Mouse (Mus musculus) CH12.LX (cell line): ENCODE measurements at regions not wholly inside any gene's neighbourhood (a gene's known extent, or its start where the extent isn't known, plus 50 kb on each side); places are given as distances from the start of the nearest gene placed in this dataset.

Experiments
- DNase-seq: peaks from one replicate; pipeline ENCODE4 v3.0.0-alpha.2; 2013; ENCODE audit errors: extremely low read depth
- H3K27ac ChIP-seq: 2 replicates; pipeline ENCODE4 v1.5.1; 2012; ENCODE audit warnings: low read depth, mild to moderate bottlenecking, control low read depth, moderate library complexity; ENCODE audit not compliant: insufficient read depth
- H3K27me3 ChIP-seq: replicated peaks from 2 replicates; pipeline ENCODE3; 2012; ENCODE audit warnings: inconsistent platforms
- H3K36me3 ChIP-seq, 2 experiments: replicated peaks in 1 of 2; 2 replicates each; pipeline versions ENCODE3 to v1.6.1; 2012; ENCODE audit warnings: inconsistent platforms in 1 of 2, low read length in 1 of 2, mild to moderate bottlenecking in 1 of 2, mixed read lengths in 1 of 2, moderate library complexity in 1 of 2; ENCODE audit not compliant: control insufficient read depth in 1 of 2, insufficient read depth in 1 of 2
- H3K4me1 ChIP-seq, 2 experiments: 2 replicates each; pipeline ENCODE4 v1.6.1; 2012; ENCODE audit warnings: inconsistent platforms in 1 of 2, moderate library complexity in 1 of 2; ENCODE audit not compliant: insufficient read depth in 2 of 2, control insufficient read depth in 1 of 2
- H3K4me2 ChIP-seq: 2 replicates; pipeline ENCODE4 v1.6.1; 2012; ENCODE audit warnings: low read depth, mild to moderate bottlenecking, control low read depth; ENCODE audit not compliant: poor library complexity, insufficient read depth, severe bottlenecking
- H3K4me3 ChIP-seq, 3 experiments: fragments of 150-350 bp in 1 of 3; sonication (generic) in 1 of 3; replicated peaks in 1 of 3; 2 replicates each; pipeline versions ENCODE3 to v1.5.1; 2011 to 2012; ENCODE audit warnings: low read depth in 2 of 3, low read length in 2 of 3, mild to moderate bottlenecking in 2 of 3, moderate library complexity in 2 of 3, control low read depth in 1 of 3, improper control_type of control experiment in 1 of 3, inconsistent platforms in 1 of 3, mixed read lengths in 1 of 3; ENCODE audit not compliant: poor library complexity in 1 of 3
- H3K79me2 ChIP-seq: replicated peaks from 2 replicates; pipeline ENCODE4 v1.6.1; 2012; ENCODE audit warnings: mild to moderate bottlenecking, moderate library complexity; ENCODE audit not compliant: control insufficient read depth, poor library complexity, insufficient read depth, severe bottlenecking; ENCODE audit errors: extremely low read depth
- H3K9ac ChIP-seq: 2 replicates; pipeline ENCODE4 v1.6.1; 2012; ENCODE audit warnings: low read depth, mild to moderate bottlenecking, control low read depth, moderate library complexity; ENCODE audit not compliant: insufficient read depth
- H3K9me3 ChIP-seq: replicated peaks from 2 replicates; pipeline ENCODE3; 2012; ENCODE audit warnings: low read length, inconsistent platforms, mixed read lengths
- BHLHE40 ChIP-seq: IDR thresholded peaks from 2 replicates; pipeline ENCODE4 v1.6.1; 2011; ENCODE audit warnings: mild to moderate bottlenecking, low read depth, low read length, improper control_type of control experiment
- CHD1 ChIP-seq: IDR thresholded peaks from 2 replicates; pipeline ENCODE4 v1.6.1; 2012; ENCODE audit warnings: low read depth, low read length, improper control_type of control experiment, inconsistent platforms
- CTCF ChIP-seq, 2 experiments: IDR thresholded peaks in 1 of 2; conservative IDR thresholded peaks in 1 of 2; 2 replicates each; pipeline ENCODE4 v1.5.1; 2011 to 2012; ENCODE audit warnings: low read depth in 2 of 2, low read length in 2 of 2, improper control_type of control experiment in 1 of 2, inconsistent platforms in 1 of 2, mild to moderate bottlenecking in 1 of 2, moderate library complexity in 1 of 2
- ELF1 ChIP-seq: IDR thresholded peaks from 2 replicates; pipeline ENCODE4 v1.6.1; 2014; ENCODE audit warnings: low read depth, mild to moderate bottlenecking, inconsistent platforms, low read length, improper control_type of control experiment
- EP300 ChIP-seq: IDR thresholded peaks from 2 replicates; pipeline ENCODE4 v1.6.1; 2011; ENCODE audit warnings: low read length, improper control_type of control experiment
- ETS1 ChIP-seq: conservative IDR thresholded peaks from 2 replicates; pipeline ENCODE4 v1.6.1; 2012; ENCODE audit warnings: low read depth, mild to moderate bottlenecking, inconsistent platforms, low read length, improper control_type of control experiment, moderate library complexity
- GABPA ChIP-seq: IDR thresholded peaks from 2 replicates; pipeline ENCODE4 v1.6.1; 2012; ENCODE audit warnings: low read depth, low read length, improper control_type of control experiment, inconsistent platforms; ENCODE audit not compliant: insufficient replicate concordance
- JUN ChIP-seq: IDR thresholded peaks from 2 replicates; pipeline ENCODE4 v1.6.1; 2011; ENCODE audit warnings: low read depth, mild to moderate bottlenecking, low read length, improper control_type of control experiment, moderate library complexity; ENCODE audit not compliant: insufficient read depth
- JUND ChIP-seq: conservative IDR thresholded peaks from 2 replicates; pipeline ENCODE4 v1.6.1; 2011; ENCODE audit warnings: low read depth, low read length, improper control_type of control experiment
- KAT2A ChIP-seq: IDR thresholded peaks from 2 replicates; pipeline ENCODE4 v1.6.1; 2012; ENCODE audit warnings: low read length, improper control_type of control experiment, inconsistent platforms; ENCODE audit not compliant: insufficient replicate concordance
- MAFK ChIP-seq: IDR thresholded peaks from 2 replicates; pipeline ENCODE4 v1.6.1; 2011; ENCODE audit warnings: low read length, improper control_type of control experiment; ENCODE audit not compliant: insufficient replicate concordance
- MXI1 ChIP-seq: IDR thresholded peaks from 2 replicates; pipeline ENCODE4 v1.6.1; 2011; ENCODE audit warnings: mild to moderate bottlenecking, low read depth, low read length, improper control_type of control experiment
- NELFE ChIP-seq: IDR thresholded peaks from 2 replicates; pipeline ENCODE4 v1.6.1; 2011; ENCODE audit warnings: low read depth, low read length, improper control_type of control experiment
- POLR2A ChIP-seq: IDR thresholded peaks from 2 replicates; pipeline ENCODE4 v1.6.1; 2011; ENCODE audit warnings: low read depth, mild to moderate bottlenecking, improper control_type of control experiment, low read length
- RAD21 ChIP-seq: IDR thresholded peaks from 2 replicates; pipeline ENCODE4 v1.6.1; 2011; ENCODE audit warnings: low read depth, mild to moderate bottlenecking, low read length, improper control_type of control experiment, moderate library complexity
- RCOR1 ChIP-seq: conservative IDR thresholded peaks from 2 replicates; pipeline ENCODE4 v1.6.1; 2012; ENCODE audit warnings: low read depth, mild to moderate bottlenecking, inconsistent platforms, low read length, improper control_type of control experiment
- SMC3 ChIP-seq: IDR thresholded peaks from 2 replicates; pipeline ENCODE4 v1.6.1; 2011; ENCODE audit warnings: low read depth, low read length, improper control_type of control experiment
- TBP ChIP-seq: conservative IDR thresholded peaks from 2 replicates; pipeline ENCODE4 v1.6.1; 2011; ENCODE audit warnings: low read depth, low read length, improper control_type of control experiment
- TCF12 ChIP-seq: IDR thresholded peaks from 2 replicates; pipeline ENCODE4 v1.6.1; 2014; ENCODE audit warnings: low read depth, mild to moderate bottlenecking, inconsistent platforms, low read length, improper control_type of control experiment
- UBTF ChIP-seq: IDR thresholded peaks from 2 replicates; pipeline ENCODE4 v1.6.1; 2012; ENCODE audit warnings: low read depth, mild to moderate bottlenecking, inconsistent platforms, low read length, improper control_type of control experiment, moderate library complexity
- USF1 ChIP-seq: IDR thresholded peaks from 2 replicates; pipeline ENCODE4 v1.6.1; 2014; ENCODE audit warnings: low read depth, mild to moderate bottlenecking, inconsistent platforms, low read length, improper control_type of control experiment
- USF2 ChIP-seq: conservative IDR thresholded peaks from 2 replicates; pipeline ENCODE4 v1.6.1; 2011; ENCODE audit warnings: low read depth, low read length, improper control_type of control experiment
- ZC3H11A ChIP-seq: IDR thresholded peaks from 2 replicates; pipeline ENCODE4 v1.6.1; 2012; ENCODE audit warnings: low read depth, mild to moderate bottlenecking, inconsistent platforms, low read length, improper control_type of control experiment
- ZKSCAN1 ChIP-seq: IDR thresholded peaks from 2 replicates; pipeline ENCODE4 v1.6.1; 2012; ENCODE audit warnings: low read depth, inconsistent platforms, low read length, improper control_type of control experiment, borderline replicate concordance
- ZMIZ1 ChIP-seq: IDR thresholded peaks from 2 replicates; pipeline ENCODE4 v1.6.1; 2012; ENCODE audit warnings: low read depth, mild to moderate bottlenecking, inconsistent platforms, low read length, improper control_type of control experiment
- dilution Hi-C: fragments of 300-500 bp; cut with MboI; formaldehyde crosslinking; loops from 2 replicates; pipeline ENCODE4 v1.14.3; 2020; ENCODE audit warnings: low sequenced_read_pairs; ENCODE audit not compliant: extremely low pct_unique_long_range_greater_than_20kb, extremely low pct_ligation_motif_present
- in situ Hi-C: fragments of 300-500 bp; cut with MboI; formaldehyde crosslinking; loops from 3 replicates; pipeline ENCODE4 v1.14.3; 2019; ENCODE audit warnings: low sequenced_read_pairs, low pct_ligation_motif_present, low pct_unique_long_range_greater_than_20kb, mixed read lengths

DNA sequence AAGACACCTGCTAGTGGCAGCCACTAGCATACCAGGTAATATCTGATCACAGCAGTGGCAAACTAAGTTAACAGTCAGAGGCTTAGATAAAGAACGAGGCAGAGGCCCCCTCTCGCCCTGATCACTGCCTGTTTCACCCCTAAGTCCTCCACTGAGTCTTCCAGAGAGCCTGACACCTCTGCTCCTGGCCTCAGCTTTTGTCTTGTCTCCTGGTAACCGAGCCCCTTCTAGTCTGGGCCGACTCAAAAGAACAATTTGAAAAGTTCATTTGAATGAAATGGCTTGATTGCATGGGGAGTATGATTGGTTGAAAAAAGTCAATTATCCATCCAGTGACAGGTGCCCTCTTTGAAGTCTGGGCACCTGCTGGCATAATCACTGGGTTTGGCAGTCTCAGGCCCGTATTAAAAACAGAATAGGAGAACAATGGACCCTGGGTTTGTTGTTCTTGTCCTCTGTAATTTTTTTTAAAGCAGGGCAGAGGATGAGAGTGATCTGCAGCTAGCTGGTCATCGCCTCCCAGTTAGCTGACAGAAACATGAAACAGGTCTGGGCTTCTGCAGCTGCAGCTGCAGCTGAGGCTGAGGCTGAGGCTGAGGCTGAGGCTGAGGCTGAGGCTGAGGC, 289.8 kb upstream of the Slco3a1 start:
- TF ChIP-seq UBTF (no peak), ZKSCAN1 (no peak), ZMIZ1 (no peak), SMC3 (no peak), CHD1 (no peak), TCF12 (no peak), NELFE (no peak), TBP (no peak), USF1 (no peak), JUND (no peak), ELF1 (no peak), BHLHE40 (no peak), EP300 (no peak), KAT2A (no peak), MAFK (no peak)
- dilution Hi-C loops, result no loop called here
- DNase-seq, result no peak
- H3K9ac ChIP-seq, result no peak overlapping the region
- no peak overlapping the region for H3K27ac ChIP-seq
- no peaks in the 10 kb centered on the region for H3K36me3 ChIP-seq
- H3K9me3 ChIP-seq, result no peaks in the 10 kb centered on the region
- H3K4me1 ChIP-seq, result no peaks in the 10 kb centered on the region
- H3K4me2 ChIP-seq, result no peak overlapping the region
- in situ Hi-C loops, result no loop called here
- no peak overlapping the region for H3K4me3 ChIP-seq
- no peaks in the 10 kb centered on the region for H3K79me2 ChIP-seq
- H3K27me3 ChIP-seq, result peaks cover 21% of the 10 kb centered on the region

DNA sequence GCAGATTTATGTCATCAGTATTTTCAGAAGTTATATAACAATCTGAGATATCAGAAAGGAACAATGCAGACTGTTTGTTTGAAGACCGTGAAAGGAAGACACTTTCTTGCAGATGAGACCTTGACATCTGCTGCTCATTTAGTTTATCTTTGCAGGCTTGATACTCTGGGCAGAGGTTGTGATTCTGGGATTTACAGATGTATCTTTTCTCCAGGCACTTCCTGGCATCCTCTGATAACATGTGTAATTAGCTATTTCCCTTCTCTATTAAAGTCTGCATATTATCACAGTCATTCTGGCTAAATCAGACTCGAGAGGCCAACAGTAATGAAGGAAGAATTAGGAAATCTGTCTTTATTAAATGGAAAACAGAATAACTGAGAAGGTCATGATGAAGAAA, 268.7 kb upstream of the Slco3a1 start:
- H3K9ac ChIP-seq, result no peak overlapping the region
- DNase-seq, result no peak
- no peaks in the 10 kb centered on the region for H3K9me3 ChIP-seq
- no peak overlapping the region for H3K4me2 ChIP-seq
- no peak overlapping the region for H3K27ac ChIP-seq
- H3K79me2 ChIP-seq, result no peaks in the 10 kb centered on the region
- TF ChIP-seq TBP, result no peak
- no peak for TF ChIP-seq CHD1
- no peak for TF ChIP-seq MXI1
- TF ChIP-seq POLR2A, result no peak
- TF ChIP-seq ZC3H11A, result no peak
- TF ChIP-seq ZMIZ1, result no peak
- no peak for TF ChIP-seq ZKSCAN1
- no peak for TF ChIP-seq ELF1
- TF ChIP-seq JUN, result no peak
- no peak for TF ChIP-seq RCOR1
- no peak for TF ChIP-seq NELFE
- TF ChIP-seq CTCF (conservative IDR thresholded peaks at IDR 0.05 in 1 of 2, IDR thresholded peaks at IDR 0.05 in 1 of 2; ENCODE audit: low read depth in 2 of 2, low read length in 2 of 2), result no peak
- no peak for TF ChIP-seq SMC3
- no peak for TF ChIP-seq GABPA
- no peak for TF ChIP-seq RAD21
- no peak for TF ChIP-seq KAT2A
- no peak for TF ChIP-seq USF1
- TF ChIP-seq USF2, result no peak
- no peak for TF ChIP-seq ETS1
- no peaks in the 10 kb centered on the region for H3K36me3 ChIP-seq
- dilution Hi-C loops (no loop called here), in situ Hi-C loops (no loop called here)
- H3K4me1 ChIP-seq, result no peaks in the 10 kb centered on the region
- no peaks in the 10 kb centered on the region for H3K27me3 ChIP-seq
- no peak overlapping the region for H3K4me3 ChIP-seq
